Mouse (Mus musculus): Measurements from ENCODE around the gene Gm39566. TPM values are rescaled to one million over a fixed set of nuclear protein-coding genes. Genes with fewer than 3 reads are reported as not detected.

Gene Gm39566
- polyA plus RNA-seq, 1 experiment from 2014 or later: not detected

DNA sequence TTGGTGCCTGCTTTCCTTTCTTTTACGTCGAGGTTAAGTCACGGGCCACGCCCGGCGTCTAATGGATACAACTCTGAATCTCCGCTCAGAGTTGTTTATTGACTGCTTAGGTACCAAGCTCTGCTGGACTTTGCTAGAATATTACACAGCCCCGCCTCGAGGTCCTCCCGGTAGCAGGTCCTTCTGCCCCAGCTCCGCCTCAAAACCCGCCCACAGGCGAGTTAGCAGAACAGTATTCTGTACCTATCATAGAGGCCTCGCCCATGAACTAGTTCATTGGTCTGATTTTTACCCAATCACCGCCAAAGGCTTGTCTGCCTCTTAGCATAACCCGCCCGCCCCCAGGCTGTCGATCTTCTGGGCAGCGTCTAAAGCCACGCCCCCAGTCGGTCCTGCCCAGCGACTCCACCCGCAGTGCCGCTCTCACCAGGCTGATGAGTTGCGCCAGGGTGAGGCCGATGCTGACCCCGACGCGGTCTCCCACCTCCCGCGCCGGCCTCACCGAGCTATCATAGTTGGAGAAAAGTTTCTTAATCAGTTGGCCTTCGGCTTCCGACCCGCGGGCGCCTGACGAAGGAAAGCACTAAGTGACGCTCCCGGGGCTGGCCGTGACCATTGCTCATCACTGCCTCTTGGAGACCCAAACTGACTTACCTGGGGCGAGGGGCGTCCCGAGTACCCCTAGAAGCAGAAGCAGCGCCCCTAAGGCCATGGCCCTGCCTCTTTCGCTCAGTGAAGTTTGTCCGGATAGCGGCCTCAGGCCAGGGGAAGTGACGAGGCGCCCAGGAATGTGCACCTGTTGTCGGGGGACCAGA, 19.7 kb downstream of the Gm39566 start, which contains the start of gene Chrnb1:
TSS of gene Chrnb1 (minus strand) at position 776 of the 815 bp plus-strand sequence.
- Histone ChIP-seq H3K9ac (replicated peaks; ENCODE audit: low read depth, low read length) (no peak within 1 kb of the TSS; the same call in 1 of the 2 replicates), H3K27ac (ENCODE audit: low read depth, low read length) (no peak within 1 kb of the TSS), H3K4me1 (ENCODE audit: control insufficient read depth, insufficient read depth, low read length) (peaks cover 11% of the 10 kb centered on the region), H3K4me2 (ENCODE audit: low read depth, low read length) (peak within 1 kb of the TSS; percentile 57), H3K36me3 (ENCODE audit: control insufficient read depth, insufficient read depth, low read length) (0 out of 2 replicates have a peak, but pooled peaks cover 4% of the 10 kb centered on the region), H3K4me3 (ENCODE audit: low read depth, low read length) (peak within 1 kb of the TSS; percentile 27), H3K27me3 (ENCODE audit: control insufficient read depth, insufficient read depth, low read length) (no peaks in the 10 kb centered on the region), H3K9me3 (ENCODE audit: control insufficient read depth, low read length) (no peaks in the 10 kb centered on the region)
- ATAC-seq (ENCODE audit: low read depth): peak; percentile 93
- 2% methylated on average over 52 of the region's 52 CpGs for WGBS

DNA sequence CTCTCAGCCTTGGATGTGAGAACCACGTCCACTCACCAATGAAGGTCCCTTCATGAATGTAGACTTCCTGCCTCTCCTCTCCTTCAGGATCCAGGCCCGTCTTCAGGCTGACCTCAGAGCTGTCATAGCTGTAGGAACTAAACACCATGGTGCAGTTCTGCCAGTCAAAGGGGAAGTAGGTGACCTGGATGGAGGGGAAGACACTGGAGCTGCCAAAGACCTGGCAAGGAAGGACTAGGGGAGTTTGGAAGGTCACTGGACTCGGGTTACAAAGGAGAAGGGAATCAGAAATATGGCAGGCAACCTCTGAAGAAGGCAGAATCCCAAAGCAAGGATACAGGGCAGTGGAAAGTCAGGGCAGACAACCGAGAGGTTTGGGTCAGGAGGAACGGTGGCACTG, 21.7 kb downstream of the Gm39566 start:
- Histone ChIP-seq H3K4me1 (ENCODE audit: control insufficient read depth, insufficient read depth, low read length) (no peaks in the 10 kb centered on the region), H3K9ac (replicated peaks; ENCODE audit: low read depth, low read length) (no peak overlapping the region), H3K27ac (ENCODE audit: low read depth, low read length) (no peak overlapping the region), H3K4me3 (ENCODE audit: low read depth, low read length) (no peak overlapping the region), H3K4me2 (ENCODE audit: low read depth, low read length) (no peak overlapping the region), H3K36me3 (ENCODE audit: control insufficient read depth, insufficient read depth, low read length) (0 out of 2 replicates have a peak, but pooled peaks cover 4% of the 10 kb centered on the region), H3K9me3 (ENCODE audit: control insufficient read depth, low read length) (no peaks in the 10 kb centered on the region), H3K27me3 (ENCODE audit: control insufficient read depth, insufficient read depth, low read length) (no peaks in the 10 kb centered on the region)
- ATAC-seq (ENCODE audit: low read depth): no peak
- 65% methylated on average over 5 of the region's 5 CpGs for WGBS

DNA sequence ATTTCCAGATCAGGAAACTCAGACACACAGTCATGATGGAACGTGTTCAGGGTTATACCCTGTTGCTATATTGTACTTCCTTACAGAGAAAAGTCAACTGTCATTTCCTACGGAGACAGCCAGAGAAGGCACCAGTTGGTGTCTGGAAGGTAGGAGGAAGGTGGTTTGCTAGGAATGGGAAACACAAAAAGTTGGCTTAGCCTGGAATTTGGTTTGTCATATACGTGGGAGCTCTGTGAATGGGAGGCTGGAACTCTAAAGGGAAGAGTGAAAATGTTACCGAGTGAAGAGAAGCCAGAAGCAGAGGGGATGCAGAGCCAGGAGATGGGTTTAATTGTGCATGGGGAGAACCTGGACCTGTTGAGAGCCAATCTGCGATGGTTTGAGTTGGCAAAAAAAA, 23.7 kb downstream of the Gm39566 start:
- Histone ChIP-seq H3K4me2 (ENCODE audit: low read depth, low read length) (no peak overlapping the region), H3K9ac (replicated peaks; ENCODE audit: low read depth, low read length) (no peak overlapping the region), H3K27me3 (ENCODE audit: control insufficient read depth, insufficient read depth, low read length) (no peaks in the 10 kb centered on the region), H3K36me3 (ENCODE audit: control insufficient read depth, insufficient read depth, low read length) (no peaks in the 10 kb centered on the region), H3K27ac (ENCODE audit: low read depth, low read length) (no peak overlapping the region), H3K4me1 (ENCODE audit: control insufficient read depth, insufficient read depth, low read length) (no peaks in the 10 kb centered on the region), H3K9me3 (ENCODE audit: control insufficient read depth, low read length) (no peaks in the 10 kb centered on the region), H3K4me3 (ENCODE audit: low read depth, low read length) (no peak overlapping the region)
- no peak for ATAC-seq (ENCODE audit: low read depth)
- 70% methylated on average over 5 of the region's 5 CpGs for WGBS

DNA sequence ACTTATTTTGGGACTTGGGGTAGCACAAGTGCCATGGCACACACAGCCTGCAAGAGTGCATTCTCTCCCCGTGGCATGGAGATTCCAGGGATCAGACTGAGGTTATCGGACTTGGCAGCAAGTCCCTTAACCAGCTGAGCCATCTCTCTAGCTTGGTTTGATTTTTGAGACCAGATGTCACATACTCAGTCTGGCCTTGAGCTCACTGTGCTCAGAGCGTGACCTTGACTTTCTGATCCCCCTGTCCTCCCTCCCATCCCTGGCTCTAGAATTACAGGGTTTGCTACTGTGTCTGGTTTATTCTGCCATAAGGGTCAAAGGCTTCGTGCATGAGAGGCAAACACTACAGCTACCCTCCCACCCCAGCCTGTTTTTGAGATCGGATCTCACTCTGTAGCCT, 25.7 kb downstream of the Gm39566 start:
- no peak for ATAC-seq (ENCODE audit: low read depth)
- Histone ChIP-seq H3K4me3 (ENCODE audit: low read depth, low read length) (no peak overlapping the region), H3K4me2 (ENCODE audit: low read depth, low read length) (no peak overlapping the region), H3K9ac (replicated peaks; ENCODE audit: low read depth, low read length) (no peak overlapping the region), H3K27ac (ENCODE audit: low read depth, low read length) (no peak overlapping the region), H3K36me3 (ENCODE audit: control insufficient read depth, insufficient read depth, low read length) (no peaks in the 10 kb centered on the region), H3K27me3 (ENCODE audit: control insufficient read depth, insufficient read depth, low read length) (no peaks in the 10 kb centered on the region), H3K4me1 (ENCODE audit: control insufficient read depth, insufficient read depth, low read length) (no peaks in the 10 kb centered on the region), H3K9me3 (ENCODE audit: control insufficient read depth, low read length) (no peaks in the 10 kb centered on the region)
- WGBS: 70% methylated on average over 5 of the region's 5 CpGs

DNA sequence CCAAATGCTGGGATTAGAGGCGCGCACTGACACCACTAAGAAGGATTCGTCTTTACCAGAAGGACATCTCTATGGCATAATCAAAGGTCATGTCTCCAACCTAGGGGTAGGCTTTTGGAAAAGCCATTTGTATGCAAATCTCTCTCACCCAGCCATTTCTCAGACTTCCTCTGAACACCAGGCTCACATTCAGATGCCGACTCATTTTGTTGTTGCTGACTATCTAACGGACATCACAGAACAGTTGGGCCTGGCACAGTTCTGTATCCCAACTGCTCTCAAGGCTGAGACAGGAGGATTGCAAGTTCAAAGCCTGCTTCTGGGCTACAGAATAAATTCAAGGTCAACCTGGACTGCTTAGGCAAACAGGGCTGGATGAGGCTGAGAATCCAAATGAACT, 27.8 kb downstream of the Gm39566 start:
- no peak overlapping the region for H3K4me3 ChIP-seq (ENCODE audit: low read depth, low read length)
- H3K27me3 ChIP-seq (ENCODE audit: control insufficient read depth, insufficient read depth, low read length): no peaks in the 10 kb centered on the region
- WGBS: 87% methylated on average over 5 of the region's 5 CpGs
- H3K4me1 ChIP-seq (ENCODE audit: control insufficient read depth, insufficient read depth, low read length): no peaks in the 10 kb centered on the region
- no peak for ATAC-seq (ENCODE audit: low read depth)
- no peaks in the 10 kb centered on the region for H3K36me3 ChIP-seq (ENCODE audit: control insufficient read depth, insufficient read depth, low read length)
- H3K9ac ChIP-seq (replicated peaks; ENCODE audit: low read depth, low read length): no peak overlapping the region
- H3K27ac ChIP-seq (ENCODE audit: low read depth, low read length): no peak overlapping the region
- no peaks in the 10 kb centered on the region for H3K9me3 ChIP-seq (ENCODE audit: control insufficient read depth, low read length)
- H3K4me2 ChIP-seq (ENCODE audit: low read depth, low read length): no peak overlapping the region

DNA sequence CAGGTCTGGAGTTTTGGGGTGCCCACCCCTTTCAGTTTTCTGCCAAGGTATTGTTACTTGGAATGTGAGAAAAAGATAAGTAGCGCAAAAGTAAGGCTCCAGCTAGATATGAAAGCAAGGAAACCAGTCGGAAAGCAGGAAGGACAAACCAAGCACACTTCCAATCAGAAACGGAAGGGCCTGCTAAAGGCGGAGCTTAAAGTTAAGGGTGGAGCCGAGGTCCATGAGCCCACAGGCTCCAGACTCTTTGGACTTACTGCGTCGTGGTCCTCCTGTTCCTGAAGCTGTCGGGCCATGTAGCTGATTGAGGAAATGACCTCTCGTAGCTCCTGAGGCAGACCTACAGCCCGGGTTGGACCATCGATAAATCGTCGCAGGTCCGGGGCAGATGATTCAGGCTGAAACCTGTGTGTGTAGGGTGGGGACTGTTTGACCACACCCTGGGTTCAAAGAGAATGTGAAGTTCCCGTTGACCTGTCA, 30.3 kb downstream of the Gm39566 start:
- Histone ChIP-seq H3K4me3 (ENCODE audit: low read depth, low read length) (no peak overlapping the region), H3K36me3 (ENCODE audit: control insufficient read depth, insufficient read depth, low read length) (no peaks in the 10 kb centered on the region), H3K9me3 (ENCODE audit: control insufficient read depth, low read length) (no peaks in the 10 kb centered on the region), H3K27ac (ENCODE audit: low read depth, low read length) (no peak overlapping the region), H3K9ac (replicated peaks; ENCODE audit: low read depth, low read length) (no peak overlapping the region), H3K4me2 (ENCODE audit: low read depth, low read length) (no peak overlapping the region), H3K4me1 (ENCODE audit: control insufficient read depth, insufficient read depth, low read length) (no peaks in the 10 kb centered on the region), H3K27me3 (ENCODE audit: control insufficient read depth, insufficient read depth, low read length) (no peaks in the 10 kb centered on the region)
- 46% methylated on average over 15 of the region's 15 CpGs for WGBS
- no peak for ATAC-seq (ENCODE audit: low read depth)

DNA sequence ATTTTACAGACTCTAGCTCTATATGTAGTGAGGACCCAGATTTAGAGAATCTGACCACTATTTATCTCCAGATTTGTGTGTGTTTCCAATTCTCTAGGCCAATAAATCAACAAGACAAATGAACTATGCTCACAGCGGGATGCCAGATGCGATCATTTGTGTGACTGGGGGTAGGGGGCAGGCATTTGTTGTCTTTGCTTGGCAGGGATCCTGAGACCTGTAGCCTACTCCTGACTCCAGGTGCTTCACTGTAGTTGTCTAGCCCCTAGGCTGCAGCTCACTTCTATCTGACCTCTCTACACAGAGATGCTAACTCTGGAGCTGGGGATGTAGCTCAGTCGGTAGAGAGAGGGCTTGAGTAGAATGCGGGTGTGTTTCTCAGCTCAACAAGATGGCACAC, 33.3 kb downstream of the Gm39566 start:
- ATAC-seq (ENCODE audit: low read depth): no peak
- WGBS: 19% methylated on average over 4 of the region's 4 CpGs
- H3K4me2 ChIP-seq (ENCODE audit: low read depth, low read length): no peak overlapping the region

DNA sequence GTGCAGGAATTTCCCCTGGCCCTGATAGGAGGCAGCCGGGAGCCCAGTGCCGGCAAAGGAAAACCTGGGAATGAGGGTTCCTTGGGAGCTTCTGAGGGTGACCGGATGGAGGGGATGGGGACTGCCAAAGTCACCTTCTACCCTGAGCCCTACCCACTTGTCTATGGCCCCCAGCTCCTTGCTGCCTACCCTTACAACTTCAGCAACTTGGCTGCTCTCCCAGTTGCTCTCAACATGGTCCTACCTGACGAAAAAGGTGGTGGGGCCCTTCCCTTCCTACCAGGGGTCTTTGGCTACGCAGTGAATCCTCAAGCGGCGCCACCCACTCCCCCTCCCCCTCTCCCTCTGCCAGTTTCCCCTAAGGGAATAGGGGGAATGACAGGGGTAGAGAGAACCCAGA, 36.1 kb downstream of the Gm39566 start:
- Histone ChIP-seq H3K27ac (ENCODE audit: low read depth, low read length) (no peak overlapping the region), H3K9me3 (ENCODE audit: control insufficient read depth, low read length) (no peaks in the 10 kb centered on the region), H3K27me3 (ENCODE audit: control insufficient read depth, insufficient read depth, low read length) (no peaks in the 10 kb centered on the region), H3K9ac (replicated peaks; ENCODE audit: low read depth, low read length) (no peak overlapping the region), H3K4me1 (ENCODE audit: control insufficient read depth, insufficient read depth, low read length) (no peaks in the 10 kb centered on the region), H3K4me2 (ENCODE audit: low read depth, low read length) (no peak overlapping the region), H3K4me3 (ENCODE audit: low read depth, low read length) (no peak overlapping the region), H3K36me3 (ENCODE audit: control insufficient read depth, insufficient read depth, low read length) (peaks cover 5% of the 10 kb centered on the region; the same call in 1 of the 2 replicates)
- WGBS: 45% methylated on average over 7 of the region's 7 CpGs
- no peak for ATAC-seq (ENCODE audit: low read depth)

More for the DNA sequence above, 33.3 kb downstream of the Gm39566 start:
- Histone ChIP-seq H3K27ac (ENCODE audit: low read depth, low read length) (no peak overlapping the region), H3K9ac (replicated peaks; ENCODE audit: low read depth, low read length) (no peak overlapping the region), H3K9me3 (ENCODE audit: control insufficient read depth, low read length) (no peaks in the 10 kb centered on the region), H3K36me3 (ENCODE audit: control insufficient read depth, insufficient read depth, low read length) (no peaks in the 10 kb centered on the region), H3K4me1 (ENCODE audit: control insufficient read depth, insufficient read depth, low read length) (no peaks in the 10 kb centered on the region), H3K4me3 (ENCODE audit: low read depth, low read length) (no peak overlapping the region), H3K27me3 (ENCODE audit: control insufficient read depth, insufficient read depth, low read length) (no peaks in the 10 kb centered on the region)

DNA sequence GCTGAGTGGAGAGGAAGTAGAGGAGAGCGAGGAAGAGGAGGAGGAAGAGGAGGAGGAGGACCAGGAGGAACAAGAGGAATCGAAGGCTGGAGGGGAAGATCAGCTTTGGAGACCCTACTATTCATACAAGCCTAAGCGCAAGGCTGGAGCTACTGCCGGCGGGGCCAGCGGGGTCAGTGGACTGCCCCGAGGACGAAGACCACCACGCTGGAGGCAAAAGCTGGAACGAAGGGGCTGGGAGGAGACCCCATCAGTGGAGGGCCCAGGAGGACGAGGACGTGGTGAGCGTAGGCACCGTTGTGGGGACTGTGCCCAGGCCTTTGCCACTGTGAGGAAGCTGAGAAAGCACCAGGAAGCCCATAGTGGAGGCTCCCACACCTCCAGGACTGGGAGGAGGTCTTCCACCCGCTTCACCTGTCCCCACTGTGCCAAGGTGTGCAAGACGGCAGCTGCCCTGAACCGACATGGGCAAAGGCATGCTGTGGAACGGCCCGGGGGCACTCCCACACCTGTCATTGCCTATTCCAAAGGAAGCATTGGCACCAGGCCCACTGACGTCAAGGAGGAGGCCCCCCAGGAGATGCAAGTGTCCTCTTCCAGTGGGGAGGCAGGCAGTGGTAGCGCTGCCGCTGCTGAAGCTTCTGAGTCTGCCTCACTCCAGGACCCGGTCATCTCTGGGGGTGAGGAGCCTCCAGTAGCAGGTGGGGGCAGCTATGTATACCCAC, 36.7 kb downstream of the Gm39566 start:
- H3K27me3 ChIP-seq (ENCODE audit: control insufficient read depth, insufficient read depth, low read length): no peaks in the 10 kb centered on the region
- H3K9ac ChIP-seq (replicated peaks; ENCODE audit: low read depth, low read length): no peak overlapping the region
- no peak overlapping the region for H3K4me3 ChIP-seq (ENCODE audit: low read depth, low read length)
- no peak for ATAC-seq (ENCODE audit: low read depth)
- no peaks in the 10 kb centered on the region for H3K9me3 ChIP-seq (ENCODE audit: control insufficient read depth, low read length)
- no peak overlapping the region for H3K4me2 ChIP-seq (ENCODE audit: low read depth, low read length)
- WGBS: 68% methylated on average over 23 of the region's 23 CpGs
- H3K36me3 ChIP-seq (ENCODE audit: control insufficient read depth, insufficient read depth, low read length): peaks cover 5% of the 10 kb centered on the region; the same call in 1 of the 2 replicates
- H3K27ac ChIP-seq (ENCODE audit: low read depth, low read length): no peak overlapping the region
- no peaks in the 10 kb centered on the region for H3K4me1 ChIP-seq (ENCODE audit: control insufficient read depth, insufficient read depth, low read length)

All from neural tube, embryonic 14.5 days (tissue).